Mouse (Mus musculus): ENCODE data around the gene Olfr635. TPM values are rescaled to one million over a fixed set of nuclear protein-coding genes. Genes with fewer than 3 reads are reported as not detected.

Gene Olfr635
- polyA plus RNA-seq, 1 experiment from 2014 or later: not detected

DNA sequence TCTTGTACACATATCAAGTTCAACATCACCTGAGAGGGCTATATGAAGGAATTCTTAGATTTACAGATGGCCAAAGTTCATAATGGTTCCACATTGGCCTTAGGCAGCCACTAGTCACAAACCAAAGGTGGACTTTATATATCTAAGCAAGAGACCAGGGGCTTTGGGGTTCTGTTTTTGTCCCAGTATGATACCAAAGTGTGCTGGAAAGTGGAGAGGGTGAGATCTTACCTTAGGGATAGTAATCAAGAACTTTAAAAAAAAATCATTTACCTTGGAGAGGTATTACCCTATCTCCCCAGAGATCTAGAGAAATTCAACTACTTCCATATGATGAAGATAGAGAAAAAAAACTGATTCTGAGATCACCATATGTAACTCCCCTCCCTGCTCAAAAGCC is 46.3 kb downstream of the Olfr635 start, which contains the start of gene Olfr639:
Olfr639 (minus strand) TSS at position 101 of the 400 bp plus-strand sequence.
- no peak for ATAC-seq (ENCODE audit: low FRiP score)
- no peak for DNase-seq (ENCODE audit: low spot score)
- Histone ChIP-seq H3K4me3 (ENCODE audit: low read depth, low read length) (no peak within 1 kb of the TSS), H3K27me3 (ENCODE audit: control insufficient read depth, insufficient read depth, low read length) (no peaks in the 10 kb centered on the region), H3K27ac (ENCODE audit: low read depth, low read length) (no peak within 1 kb of the TSS), H3K36me3 (ENCODE audit: control insufficient read depth, insufficient read depth, low read length) (no peaks in the 10 kb centered on the region), H3K4me1 (replicated peaks; ENCODE audit: control insufficient read depth, insufficient read depth, low read length) (no peaks in the 10 kb centered on the region), H3K9me3 (ENCODE audit: control insufficient read depth, low read length) (no peaks in the 10 kb centered on the region), H3K9ac (ENCODE audit: low read depth, low read length) (no peak within 1 kb of the TSS), H3K4me2 (replicated peaks; ENCODE audit: low read depth, low read length) (no peak within 1 kb of the TSS)

DNA sequence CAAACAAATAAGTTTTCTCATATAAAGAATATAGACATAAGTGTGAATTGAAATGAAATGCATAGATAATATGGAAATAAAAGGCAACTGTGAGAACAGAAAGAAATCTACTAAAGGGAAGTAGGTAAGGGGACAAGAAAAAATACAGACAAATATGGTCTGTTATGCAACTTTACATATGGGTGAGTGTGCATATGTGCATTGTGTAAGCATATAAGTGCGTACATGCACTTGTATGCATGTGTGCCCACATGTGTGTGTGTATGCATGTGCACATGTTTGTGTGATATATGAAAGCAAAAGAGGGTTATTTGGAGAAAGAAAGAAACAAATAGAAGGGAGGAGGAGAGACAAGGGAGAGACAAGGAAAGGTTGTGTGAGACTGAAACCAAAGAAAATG is 48.0 kb downstream of the Olfr635 start:
- WGBS: 89% methylated on average over 1 of the region's 1 CpGs
- Histone ChIP-seq H3K9me3 (ENCODE audit: control insufficient read depth, low read length) (no peaks in the 10 kb centered on the region), H3K4me3 (ENCODE audit: low read depth, low read length) (no peak overlapping the region), H3K36me3 (ENCODE audit: control insufficient read depth, insufficient read depth, low read length) (no peaks in the 10 kb centered on the region), H3K27ac (ENCODE audit: low read depth, low read length) (no peak overlapping the region), H3K4me2 (replicated peaks; ENCODE audit: low read depth, low read length) (no peak overlapping the region), H3K9ac (ENCODE audit: low read depth, low read length) (no peak overlapping the region), H3K4me1 (replicated peaks; ENCODE audit: control insufficient read depth, insufficient read depth, low read length) (no peaks in the 10 kb centered on the region), H3K27me3 (ENCODE audit: control insufficient read depth, insufficient read depth, low read length) (no peaks in the 10 kb centered on the region)
- no peak for ATAC-seq (ENCODE audit: low FRiP score)
- DNase-seq (ENCODE audit: low spot score): no peak

- Histone ChIP-seq H3K9ac (ENCODE audit: low read depth, low read length) (no peak overlapping the region), H3K4me3 (ENCODE audit: low read depth, low read length) (no peak overlapping the region), H3K4me1 (replicated peaks; ENCODE audit: control insufficient read depth, insufficient read depth, low read length) (no peaks in the 10 kb centered on the region), H3K27ac (ENCODE audit: low read depth, low read length) (no peak overlapping the region), H3K36me3 (ENCODE audit: control insufficient read depth, insufficient read depth, low read length) (no peaks in the 10 kb centered on the region), H3K27me3 (ENCODE audit: control insufficient read depth, insufficient read depth, low read length) (no peaks in the 10 kb centered on the region), H3K4me2 (replicated peaks; ENCODE audit: low read depth, low read length) (no peak overlapping the region), H3K9me3 (ENCODE audit: control insufficient read depth, low read length) (no peaks in the 10 kb centered on the region)
- 93% methylated on average over 6 of the region's 6 CpGs for WGBS
- ATAC-seq (ENCODE audit: low FRiP score): no peak
- no peak for DNase-seq (ENCODE audit: low spot score)
These were observed 50.7 kb downstream of the Olfr635 start for GRCm38 (mm10) chr7:104021651-104022050.

DNA sequence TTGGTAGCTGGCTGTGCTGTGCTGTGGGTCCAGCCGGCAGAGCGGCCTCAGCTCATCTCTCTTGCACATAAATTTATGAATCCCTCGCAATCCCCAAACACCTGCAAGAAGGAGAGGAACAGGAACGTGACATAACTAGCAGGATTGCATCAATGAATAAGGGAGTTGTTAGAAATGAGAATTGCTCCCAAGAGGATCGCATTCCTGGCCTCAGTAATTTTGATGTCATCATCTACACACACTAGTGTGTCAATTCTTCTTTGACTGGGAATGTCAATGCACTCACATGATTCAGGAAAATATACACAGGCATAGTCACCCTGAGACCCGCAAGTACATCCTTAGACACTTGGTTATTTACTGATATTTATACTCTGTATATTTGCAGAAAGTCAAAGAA is 54.5 kb downstream of the Olfr635 start, which contains the start of gene Olfr640:
Olfr640 (minus strand) TSS at position 101 of the 400 bp plus-strand sequence.
- no peak for ATAC-seq (ENCODE audit: low FRiP score)
- no peak for DNase-seq (ENCODE audit: low spot score)
- no peak within 1 kb of the TSS for H3K9ac ChIP-seq (ENCODE audit: low read depth, low read length)
- no peak within 1 kb of the TSS for H3K4me3 ChIP-seq (ENCODE audit: low read depth, low read length)
- WGBS: 86% methylated on average over 6 of the region's 6 CpGs
- no peaks in the 10 kb centered on the region for H3K36me3 ChIP-seq (ENCODE audit: control insufficient read depth, insufficient read depth, low read length)
- H3K9me3 ChIP-seq (ENCODE audit: control insufficient read depth, low read length): no peaks in the 10 kb centered on the region
- H3K4me1 ChIP-seq (replicated peaks; ENCODE audit: control insufficient read depth, insufficient read depth, low read length): no peaks in the 10 kb centered on the region
- no peaks in the 10 kb centered on the region for H3K27me3 ChIP-seq (ENCODE audit: control insufficient read depth, insufficient read depth, low read length)
- H3K4me2 ChIP-seq (replicated peaks; ENCODE audit: low read depth, low read length): no peak within 1 kb of the TSS
- H3K27ac ChIP-seq (ENCODE audit: low read depth, low read length): no peak within 1 kb of the TSS

DNA sequence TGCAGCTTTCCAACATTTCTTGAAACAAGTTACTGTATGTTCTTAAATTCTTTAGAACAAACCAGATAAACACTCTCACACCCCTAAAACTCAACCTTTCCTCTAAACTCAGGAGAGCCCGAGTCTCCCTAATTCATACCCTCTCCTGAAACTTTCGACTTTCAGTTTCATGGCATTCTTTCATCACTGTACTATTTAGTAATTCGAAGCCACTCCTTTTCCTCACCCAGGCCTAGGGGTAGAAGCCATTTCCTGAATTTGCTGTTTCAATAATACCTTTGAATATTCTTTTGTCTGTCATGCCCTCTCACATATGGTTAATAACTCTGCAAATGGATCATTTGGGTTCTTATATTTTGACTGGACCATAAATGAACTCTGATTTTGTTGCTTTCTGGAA is 56.0 kb downstream of the Olfr635 start:
- no peak overlapping the region for H3K27ac ChIP-seq (ENCODE audit: low read depth, low read length)
- H3K4me2 ChIP-seq (replicated peaks; ENCODE audit: low read depth, low read length): no peak overlapping the region
- H3K9ac ChIP-seq (ENCODE audit: low read depth, low read length): no peak overlapping the region
- no peaks in the 10 kb centered on the region for H3K9me3 ChIP-seq (ENCODE audit: control insufficient read depth, low read length)
- H3K4me1 ChIP-seq (replicated peaks; ENCODE audit: control insufficient read depth, insufficient read depth, low read length): no peaks in the 10 kb centered on the region
- no peak overlapping the region for H3K4me3 ChIP-seq (ENCODE audit: low read depth, low read length)
- no peaks in the 10 kb centered on the region for H3K36me3 ChIP-seq (ENCODE audit: control insufficient read depth, insufficient read depth, low read length)
- no peak for ATAC-seq (ENCODE audit: low FRiP score)
- no peak for DNase-seq (ENCODE audit: low spot score)
- H3K27me3 ChIP-seq (ENCODE audit: control insufficient read depth, insufficient read depth, low read length): no peaks in the 10 kb centered on the region
- WGBS: 81% methylated on average over 3 of the region's 3 CpGs

DNA sequence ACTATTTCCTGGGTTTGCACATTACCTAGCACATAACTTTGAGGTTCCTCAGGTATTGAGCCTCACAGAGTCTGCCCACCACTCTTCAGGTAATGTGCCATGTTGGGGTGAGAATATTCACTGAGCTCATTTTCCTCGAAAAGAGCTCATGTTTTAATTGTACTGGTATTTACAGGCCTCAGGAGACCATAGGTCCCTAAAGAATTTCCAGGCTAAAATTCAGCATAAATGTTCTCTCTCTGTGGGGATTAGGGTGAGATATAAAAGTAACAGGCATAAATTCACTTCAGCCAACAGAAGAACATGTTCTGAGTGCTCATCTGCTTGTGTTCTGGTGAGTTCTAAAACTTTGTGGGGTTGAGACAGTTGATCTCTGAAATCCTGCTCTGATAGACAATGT is 64.2 kb downstream of the Olfr635 start, which contains the start of gene Olfr641:
Olfr641 (plus strand) TSS at position 301 of the 400 bp plus-strand sequence.
- 74% methylated on average over 1 of the region's 1 CpGs for WGBS
- no peaks in the 10 kb centered on the region for H3K4me1 ChIP-seq (replicated peaks; ENCODE audit: control insufficient read depth, insufficient read depth, low read length)
- no peak within 1 kb of the TSS for H3K27ac ChIP-seq (ENCODE audit: low read depth, low read length)
- DNase-seq (ENCODE audit: low spot score) (no peak), ATAC-seq (ENCODE audit: low FRiP score) (no peak)
- H3K36me3 ChIP-seq (ENCODE audit: control insufficient read depth, insufficient read depth, low read length): no peaks in the 10 kb centered on the region
- H3K4me2 ChIP-seq (replicated peaks; ENCODE audit: low read depth, low read length): no peak within 1 kb of the TSS
- H3K4me3 ChIP-seq (ENCODE audit: low read depth, low read length): no peak within 1 kb of the TSS
- H3K9ac ChIP-seq (ENCODE audit: low read depth, low read length): no peak within 1 kb of the TSS
- H3K9me3 ChIP-seq (ENCODE audit: control insufficient read depth, low read length): no peaks in the 10 kb centered on the region
- no peaks in the 10 kb centered on the region for H3K27me3 ChIP-seq (ENCODE audit: control insufficient read depth, insufficient read depth, low read length)

Other genes starting within 250 kb of the Olfr635 start
- not detected in 2 replicates for gene Olfr628, start 240.8 kb upstream of the Olfr635 start, polyA plus RNA-seq (2014; fragmentation: Nextera tagmentation; extraction: Ambion mirVana)
- gene Olfr629, start 226.2 kb upstream of the Olfr635 start, polyA plus RNA-seq (2014; fragmentation: Nextera tagmentation; extraction: Ambion mirVana): not detected in 2 replicates
- gene Olfr630, start 213.8 kb upstream of the Olfr635 start, polyA plus RNA-seq (2014; fragmentation: Nextera tagmentation; extraction: Ambion mirVana): not detected in 2 replicates
- gene Olfr69, start 199.6 kb upstream of the Olfr635 start, polyA plus RNA-seq (2014; fragmentation: Nextera tagmentation; extraction: Ambion mirVana): not detected in 2 replicates
- gene Olfr68, start 191.5 kb upstream of the Olfr635 start, polyA plus RNA-seq (2014; fragmentation: Nextera tagmentation; extraction: Ambion mirVana): not detected in 2 replicates
- not detected in 2 replicates for gene Olfr67, start 179.3 kb upstream of the Olfr635 start, polyA plus RNA-seq (2014; fragmentation: Nextera tagmentation; extraction: Ambion mirVana)
- gene Hbb-bt, start 157.2 kb upstream of the Olfr635 start, polyA plus RNA-seq (2014; fragmentation: Nextera tagmentation; extraction: Ambion mirVana): 658 and 732 TPM in 2 replicates
- gene Hbb-bs, start 143.1 kb upstream of the Olfr635 start, polyA plus RNA-seq (2014; fragmentation: Nextera tagmentation; extraction: Ambion mirVana): 266 and 269 TPM in 2 replicates
- not detected in 2 replicates for gene Hbb-bh2, start 130.6 kb upstream of the Olfr635 start, polyA plus RNA-seq (2014; fragmentation: Nextera tagmentation; extraction: Ambion mirVana)
- 2,447 and 2,531 TPM in 2 replicates for gene Hbb-bh1, start 128.0 kb upstream of the Olfr635 start, polyA plus RNA-seq (2014; fragmentation: Nextera tagmentation; extraction: Ambion mirVana)
- 10,698 and 10,834 TPM in 2 replicates for gene Hbb-y, start 117.9 kb upstream of the Olfr635 start, polyA plus RNA-seq (2014; fragmentation: Nextera tagmentation; extraction: Ambion mirVana)
- gene Olfr66, start 84.9 kb upstream of the Olfr635 start, polyA plus RNA-seq (2014; fragmentation: Nextera tagmentation; extraction: Ambion mirVana): not detected in 2 replicates
- gene Olfr64, start 76.7 kb upstream of the Olfr635 start, polyA plus RNA-seq (2014; fragmentation: Nextera tagmentation; extraction: Ambion mirVana): not detected in 2 replicates
- gene Olfr65, start 67.7 kb upstream of the Olfr635 start, polyA plus RNA-seq (2014; fragmentation: Nextera tagmentation; extraction: Ambion mirVana): not detected in 2 replicates
- not detected in 2 replicates for gene Olfr631, start 42.3 kb upstream of the Olfr635 start, polyA plus RNA-seq (2014; fragmentation: Nextera tagmentation; extraction: Ambion mirVana)
- gene Olfr632, start 36.8 kb upstream of the Olfr635 start, polyA plus RNA-seq (2014; fragmentation: Nextera tagmentation; extraction: Ambion mirVana): 0.13 TPM in 1 of 2 replicates, not detected in the other
- gene Olfr633, start 26.7 kb upstream of the Olfr635 start, polyA plus RNA-seq (2014; fragmentation: Nextera tagmentation; extraction: Ambion mirVana): not detected in 2 replicates
- gene Olfr638, start 27.6 kb downstream of the Olfr635 start, polyA plus RNA-seq (2014; fragmentation: Nextera tagmentation; extraction: Ambion mirVana): not detected in 2 replicates
- 0.05 TPM in 1 of 2 replicates, not detected in the other for gene Olfr639, start 46.2 kb downstream of the Olfr635 start, polyA plus RNA-seq (2014; fragmentation: Nextera tagmentation; extraction: Ambion mirVana)
- not detected in 2 replicates for gene Olfr640, start 54.4 kb downstream of the Olfr635 start, polyA plus RNA-seq (2014; fragmentation: Nextera tagmentation; extraction: Ambion mirVana)
- not detected in 2 replicates for gene Olfr641, start 64.3 kb downstream of the Olfr635 start, polyA plus RNA-seq (2014; fragmentation: Nextera tagmentation; extraction: Ambion mirVana)
- not detected in 2 replicates for gene Olfr642, start 81.5 kb downstream of the Olfr635 start, polyA plus RNA-seq (2014; fragmentation: Nextera tagmentation; extraction: Ambion mirVana)
- not detected in 2 replicates for gene 4930516K23Rik, start 90.3 kb downstream of the Olfr635 start, polyA plus RNA-seq (2014; fragmentation: Nextera tagmentation; extraction: Ambion mirVana)
- gene Olfr644, start 100.7 kb downstream of the Olfr635 start, polyA plus RNA-seq (2014; fragmentation: Nextera tagmentation; extraction: Ambion mirVana): not detected in 2 replicates
- not detected in 2 replicates for gene Olfr645, start 114.3 kb downstream of the Olfr635 start, polyA plus RNA-seq (2014; fragmentation: Nextera tagmentation; extraction: Ambion mirVana)
- gene Olfr646, start 133.7 kb downstream of the Olfr635 start, polyA plus RNA-seq (2014; fragmentation: Nextera tagmentation; extraction: Ambion mirVana): not detected in 2 replicates
- gene Ubqln5, start 158.7 kb downstream of the Olfr635 start, polyA plus RNA-seq (2014; fragmentation: Nextera tagmentation; extraction: Ambion mirVana): not detected in 2 replicates
- gene Olfr643, start 166.3 kb downstream of the Olfr635 start, polyA plus RNA-seq (2014; fragmentation: Nextera tagmentation; extraction: Ambion mirVana): not detected in 2 replicates
- not detected in 2 replicates for gene Ubqln3, start 172.1 kb downstream of the Olfr635 start, polyA plus RNA-seq (2014; fragmentation: Nextera tagmentation; extraction: Ambion mirVana)
- gene Ubqlnl, start 179.4 kb downstream of the Olfr635 start, polyA plus RNA-seq (2014; fragmentation: Nextera tagmentation; extraction: Ambion mirVana): not detected in 2 replicates
- gene Olfm5, start 193.7 kb downstream of the Olfr635 start, polyA plus RNA-seq (2014; fragmentation: Nextera tagmentation; extraction: Ambion mirVana): not detected in 2 replicates
- gene Olfr648, start 212.2 kb downstream of the Olfr635 start, polyA plus RNA-seq (2014; fragmentation: Nextera tagmentation; extraction: Ambion mirVana): 0.35 and 0.49 TPM in 2 replicates
- not detected in 2 replicates for gene Olfr649, start 224.8 kb downstream of the Olfr635 start, polyA plus RNA-seq (2014; fragmentation: Nextera tagmentation; extraction: Ambion mirVana)
- 2.5 and 3.4 TPM in 2 replicates for gene Trim6, start 247.6 kb downstream of the Olfr635 start, polyA plus RNA-seq (2014; fragmentation: Nextera tagmentation; extraction: Ambion mirVana)

Measured in hindbrain, embryonic 11.5 days (tissue).